8 mouse cellular contexts compared by ENCODE assay signal in the genomic region with DNA sequence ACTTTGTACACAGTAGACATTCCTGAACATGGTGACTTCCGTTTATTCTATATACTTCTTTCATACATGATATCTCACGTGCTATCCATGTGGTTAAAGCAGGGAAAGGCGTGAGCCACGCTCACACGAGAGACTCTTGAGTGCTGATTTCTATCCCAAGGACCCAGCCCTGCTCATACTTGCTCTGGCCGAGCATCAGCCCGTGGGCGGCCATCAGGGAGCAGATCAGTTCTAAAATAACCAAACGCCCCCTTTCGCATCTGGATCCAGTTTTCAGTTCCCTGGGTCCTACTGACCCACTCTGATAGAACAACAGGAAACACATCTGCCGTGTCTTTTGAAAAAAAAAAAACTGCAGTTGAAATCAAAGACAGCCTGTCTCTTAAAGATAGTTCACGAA. TPM values are rescaled to one million over a fixed set of nuclear protein-coding genes. Genes with fewer than 3 reads are reported as not detected.
A peak's percentile ranks its signal among the peaks of the same experiment; 100 is the strongest.
DNase-seq lines count a peak whose midpoint lies in the region; ATAC-seq and TF ChIP-seq lines count a peak whose summit lies in the region.

No protein-coding gene starts in this region.

- no peaks in the 10 kb centered on the region for H3K27me3 ChIP-seq in kidney, postnatal 0 days (ENCODE audit: insufficient read depth, low read length)
- H3K27me3 ChIP-seq in hindbrain, embryonic 13.5 days, result peaks cover 5% of the 10 kb centered on the region; the same call in 1 of the 2 replicates
- H3K27me3 ChIP-seq in forebrain, embryonic 11.5 days (ENCODE audit: control insufficient read depth, insufficient read depth, low read length), result no peaks in the 10 kb centered on the region

- peak overlapping the region; percentile 51; the same call in 1 of the 2 replicates for H3K27ac ChIP-seq in kidney, postnatal 0 days
- H3K27ac ChIP-seq in hindbrain, embryonic 13.5 days, result no peak overlapping the region
- H3K27ac ChIP-seq in forebrain, embryonic 11.5 days (ENCODE audit: low read depth, low read length), result no peak overlapping the region

- 63% methylated on average over 12 of the region's 12 CpGs for WGBS in kidney, postnatal 0 days
- WGBS in hindbrain, embryonic 13.5 days, result 82% methylated on average over 12 of the region's 12 CpGs
- 83% methylated on average over 12 of the region's 12 CpGs for WGBS in forebrain, embryonic 11.5 days

- intact Hi-C loops in gastrocnemius, postnatal 14 days (cut with DNase I; ENCODE audit: low total_unique reads), result no loop called here

- peak overlapping the region; percentile 68 for H3K4me2 ChIP-seq in kidney, postnatal 0 days (ENCODE audit: low read length)
- peak overlapping the region; percentile 29 for H3K4me2 ChIP-seq in hindbrain, embryonic 13.5 days
- H3K4me2 ChIP-seq in forebrain, embryonic 11.5 days (ENCODE audit: low read depth, low read length, severe bottlenecking), result no peak overlapping the region

- no peaks in the 10 kb centered on the region for H3K4me1 ChIP-seq in kidney, postnatal 0 days (replicated peaks; ENCODE audit: insufficient read depth, low read length)
- peaks cover 18% of the 10 kb centered on the region for H3K4me1 ChIP-seq in hindbrain, embryonic 13.5 days (replicated peaks)
- peaks cover 3% of the 10 kb centered on the region; the same call in 1 of the 2 replicates for H3K4me1 ChIP-seq in forebrain, embryonic 11.5 days (replicated peaks; ENCODE audit: control insufficient read depth, insufficient read depth, low read length)

- no peak overlapping the region for H3K9ac ChIP-seq in kidney, postnatal 0 days (ENCODE audit: low read depth, low read length)
- no peak overlapping the region for H3K9ac ChIP-seq in hindbrain, embryonic 13.5 days
- H3K9ac ChIP-seq in forebrain, embryonic 11.5 days (ENCODE audit: low read length), result no peak overlapping the region

- no peak for ATAC-seq in kidney, postnatal 0 days (replicated peaks; ENCODE audit: low FRiP score, low read depth)
- ATAC-seq in hindbrain, embryonic 13.5 days (ENCODE audit: low FRiP score), result no peak
- no peak for ATAC-seq in forebrain, embryonic 11.5 days (replicated peaks; ENCODE audit: low FRiP score)

- H3K9me3 ChIP-seq in kidney, postnatal 0 days (replicated peaks; ENCODE audit: low read length), result no peaks in the 10 kb centered on the region
- H3K9me3 ChIP-seq in hindbrain, embryonic 13.5 days, result no peaks in the 10 kb centered on the region
- no peaks in the 10 kb centered on the region for H3K9me3 ChIP-seq in forebrain, embryonic 11.5 days (ENCODE audit: control insufficient read depth, low read length)

- no peak for TF ChIP-seq CTCF in kidney, postnatal 0 days (IDR thresholded peaks at IDR 0.05; ENCODE audit: low read depth)

- H3K36me3 ChIP-seq in kidney, postnatal 0 days (ENCODE audit: insufficient read depth, low read length), result no peaks in the 10 kb centered on the region
- no peaks in the 10 kb centered on the region for H3K36me3 ChIP-seq in hindbrain, embryonic 13.5 days
- H3K36me3 ChIP-seq in forebrain, embryonic 11.5 days (ENCODE audit: control insufficient read depth, insufficient read depth, low read length), result no peaks in the 10 kb centered on the region

- DNase-seq in kidney, postnatal 0 days (ENCODE audit: low spot score), result no peak
- DNase-seq in kidney, postnatal 14 days, result no peak
- DNase-seq in gastrocnemius, postnatal 14 days, result peak; percentile 72
- DNase-seq in ovary, postnatal 36 days (ENCODE audit: low spot score), result peak; percentile 18
- DNase-seq in forebrain, embryonic 11.5 days (ENCODE audit: low spot score), result no peak
- DNase-seq in left cerebral cortex, adult 9 months (ENCODE audit: low spot score in 2 of 2), result no peak
- no peak for DNase-seq in cerebellum, postnatal 36 days

- peak overlapping the region; percentile 45 for H3K4me3 ChIP-seq in kidney, postnatal 0 days (replicated peaks; ENCODE audit: low read depth, low read length)
- H3K4me3 ChIP-seq in hindbrain, embryonic 13.5 days, result no peak overlapping the region
- H3K4me3 ChIP-seq in forebrain, embryonic 11.5 days (ENCODE audit: low read depth, low read length), result no peak overlapping the region

RNA-seq across cellular contexts. Expression of gene Rhoj, which starts 2.6 kb away (rescaled TPM):
- 51.5 and 53.9 TPM in 2 replicates for polyA plus RNA-seq in kidney, postnatal 0 days (2015; fragmentation: Nextera tagmentation; extraction: Ambion mirVana)
- total RNA-seq in gastrocnemius, postnatal 14 days (2021), result 10 to 100 TPM; 29.8 to 32.6 TPM
- polyA plus RNA-seq in hindbrain, embryonic 13.5 days (2015; fragmentation: Nextera tagmentation; extraction: Ambion mirVana), result 26.5 and 30.0 TPM in 2 replicates
- polyA plus RNA-seq in forebrain, embryonic 11.5 days (2014; fragmentation: Nextera tagmentation; extraction: Ambion mirVana), result 19.2 and 20.1 TPM in 2 replicates

Comparison
In these comparisons a context has a peak if more than half of its experiments do, and no peak if none do; other contexts are left out.
1. DNase-seq: peak in gastrocnemius, postnatal 14 days (single experiment) and ovary, postnatal 36 days (single experiment); none in kidney, postnatal 0 days (single experiment), kidney, postnatal 14 days (single experiment), forebrain, embryonic 11.5 days (single experiment), left cerebral cortex, adult 9 months (0 of 2) and cerebellum, postnatal 36 days (0 of 2).